Mouse (Mus musculus): ENCODE measurements around the gene Pard3b. TPM values are rescaled to one million over a fixed set of nuclear protein-coding genes. Genes with fewer than 3 reads are reported as not detected.
"Not testable (repeated sequence)": the region's sequence is repeated elsewhere in the genome, so short reads cannot be mapped to it uniquely, and the experiment has no call there.

The Pard3b gene
- total RNA-seq, 1 experiment from 2014 or later, result 0.57 TPM

DNA sequence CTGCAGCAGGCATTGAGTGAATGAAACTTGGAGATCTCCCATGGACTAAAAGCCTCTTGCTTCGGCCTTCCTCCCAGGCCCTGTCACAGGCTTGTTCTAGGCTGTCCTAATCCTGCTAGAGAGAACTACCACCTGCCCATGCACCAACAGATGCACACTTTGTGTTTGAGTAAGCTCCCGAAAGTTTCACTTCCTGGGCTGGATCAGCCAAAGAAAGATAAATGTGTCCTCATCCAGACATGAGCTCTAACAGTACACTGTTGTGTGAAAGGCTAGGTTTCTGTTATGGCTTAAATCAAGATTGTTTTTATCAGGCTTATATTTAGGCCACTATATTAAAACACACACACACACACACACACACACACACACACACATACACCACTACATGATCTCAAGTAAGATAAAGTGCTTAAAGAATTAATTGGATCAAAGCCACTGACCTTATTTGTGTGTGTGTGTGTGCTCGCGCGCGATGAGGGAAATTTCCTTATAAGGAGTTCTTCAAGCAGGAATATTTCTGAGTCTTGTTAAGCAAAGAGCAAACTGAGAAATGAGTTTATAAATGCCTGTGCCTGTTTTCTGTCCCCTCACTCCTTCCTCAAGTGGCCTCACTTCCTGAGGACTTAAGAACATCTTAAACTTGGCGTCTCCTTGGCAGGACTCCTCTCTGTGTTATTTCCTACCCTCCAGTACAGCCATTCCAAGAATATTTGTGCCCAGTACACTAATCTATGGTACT, 940.6 kb downstream of the Pard3b start:
- ATAC-seq (replicated peaks; ENCODE audit: insufficient number of reproducible peaks, low FRiP score, low TSS enrichment, poor library complexity, severe bottlenecking), result no peak

DNA sequence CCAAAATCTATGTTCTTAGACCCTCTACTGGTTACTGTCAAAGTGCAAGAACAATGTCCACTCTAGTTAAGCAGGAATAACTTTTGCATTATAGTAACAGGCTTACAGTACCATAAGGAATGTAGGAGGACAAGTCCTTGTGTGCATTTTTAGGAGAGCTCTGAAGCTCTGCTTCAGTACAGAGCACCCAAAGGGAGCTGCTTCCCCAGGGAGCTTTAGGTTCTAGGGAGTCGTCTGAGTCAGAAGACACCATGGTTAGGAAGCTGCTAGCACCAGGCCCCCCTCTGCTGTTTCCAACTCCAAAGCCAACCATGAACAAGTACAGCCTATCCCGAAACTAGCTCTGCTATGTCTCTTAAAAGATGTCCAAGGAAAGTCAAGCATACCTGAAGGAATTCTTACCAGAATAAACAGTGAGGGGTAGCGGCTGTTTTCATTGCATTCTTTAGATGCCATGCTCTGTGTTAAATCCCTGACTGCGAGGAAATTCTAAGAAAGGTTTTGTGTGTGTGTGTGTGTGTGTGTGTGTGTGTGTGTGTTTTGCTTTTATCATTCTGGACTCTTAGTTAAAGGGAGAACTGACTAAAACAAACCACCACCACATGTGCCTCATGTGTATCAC, 941.8 kb downstream of the Pard3b start:
- ATAC-seq (replicated peaks; ENCODE audit: insufficient number of reproducible peaks, low FRiP score, low TSS enrichment, poor library complexity, severe bottlenecking), result no peak

DNA sequence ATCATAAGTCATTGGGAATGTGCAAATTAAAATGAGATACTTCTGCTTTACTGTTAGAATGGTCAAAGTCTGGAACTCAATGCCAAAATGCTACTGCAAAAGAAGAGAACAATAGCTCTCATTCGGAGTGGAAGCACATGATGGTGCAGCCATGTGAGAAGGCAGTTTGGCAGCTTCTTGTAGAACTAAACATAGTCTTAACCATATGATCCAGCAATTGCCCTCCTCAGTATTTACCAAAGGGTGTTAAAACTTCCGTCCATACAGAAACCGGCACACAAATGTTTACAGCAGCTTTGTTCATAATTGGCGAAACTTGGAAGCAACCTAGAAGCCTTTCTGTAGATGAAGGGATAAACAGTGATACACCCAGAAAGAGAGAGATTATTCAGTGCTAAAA, 943.9 kb downstream of the Pard3b start:
- no peak for ATAC-seq (replicated peaks; ENCODE audit: insufficient number of reproducible peaks, low FRiP score, low TSS enrichment, poor library complexity, severe bottlenecking)

DNA sequence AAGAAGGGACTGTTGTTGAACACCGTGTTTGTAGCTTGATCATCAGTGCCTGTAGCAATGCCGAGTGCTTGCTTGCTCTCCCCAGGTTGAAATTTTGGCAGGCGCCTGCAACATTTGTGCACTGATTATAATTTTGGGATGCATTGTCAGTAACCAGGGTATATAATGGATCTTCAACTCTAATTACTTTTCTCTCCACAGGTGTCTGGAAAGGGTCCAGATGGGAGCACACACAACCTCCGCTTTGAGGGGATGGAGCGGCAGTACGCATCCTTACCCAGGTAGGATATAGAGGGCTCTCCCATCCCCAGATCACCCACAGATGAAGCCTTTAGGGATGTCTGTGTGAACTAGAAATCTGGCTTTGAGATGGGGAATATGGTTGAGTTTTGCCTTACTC, 948.9 kb downstream of the Pard3b start:
- ATAC-seq (replicated peaks; ENCODE audit: insufficient number of reproducible peaks, low FRiP score, low TSS enrichment, poor library complexity, severe bottlenecking), result no peak

DNA sequence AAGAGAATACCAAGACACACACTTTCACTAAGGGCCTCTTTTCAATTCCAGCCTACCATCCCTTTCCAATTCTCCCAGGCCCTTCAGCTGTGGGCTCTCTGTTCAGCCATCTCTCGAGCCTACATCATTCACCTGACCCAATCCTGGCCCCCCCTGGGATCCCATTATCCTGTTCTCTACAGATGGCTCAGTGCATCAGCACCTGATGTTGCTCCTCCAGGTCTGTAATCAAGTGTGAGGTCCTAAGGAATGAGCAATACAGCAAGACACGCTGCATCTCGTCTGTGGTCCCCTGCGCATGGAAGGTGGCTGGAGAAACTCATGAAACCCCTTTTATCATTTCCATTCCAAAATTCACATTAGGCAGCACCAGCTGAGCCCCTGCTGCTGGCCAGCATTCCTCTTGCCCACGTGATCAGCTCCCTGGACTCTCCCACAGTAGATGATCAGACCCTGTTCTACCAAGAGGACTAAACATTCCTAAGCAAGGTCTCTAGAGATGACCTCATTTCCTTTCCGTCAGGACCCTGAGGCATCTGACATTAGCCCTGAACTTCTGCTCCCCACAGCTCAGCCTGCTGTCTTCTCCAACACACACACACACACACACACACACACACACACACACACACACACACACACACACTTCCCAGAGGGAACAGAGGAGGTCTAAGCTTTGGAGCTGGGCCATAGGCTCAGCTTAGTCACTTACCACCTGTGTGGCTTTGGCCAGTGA, 952.8 kb downstream of the Pard3b start:
- ATAC-seq (replicated peaks; ENCODE audit: insufficient number of reproducible peaks, low FRiP score, low TSS enrichment, poor library complexity, severe bottlenecking), result no peak

DNA sequence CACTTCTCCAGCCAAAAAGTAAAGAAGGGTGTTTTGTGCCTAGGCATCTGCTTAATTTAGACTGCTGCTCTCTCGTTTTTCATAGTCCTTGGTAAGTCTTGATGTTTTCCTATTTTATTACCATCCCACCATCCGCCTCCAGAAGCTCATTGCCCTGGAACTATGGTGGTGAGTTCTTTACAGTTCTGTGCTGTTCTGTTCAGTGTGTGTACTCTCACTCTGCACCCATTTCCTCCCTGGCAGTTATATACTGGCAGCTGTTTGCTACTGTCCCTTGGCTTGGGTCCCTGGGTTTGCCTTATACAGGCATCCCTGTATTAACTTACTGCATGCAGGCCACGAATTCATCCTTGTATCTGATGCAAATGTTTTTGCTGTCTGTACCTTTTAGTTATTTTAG, 956.8 kb downstream of the Pard3b start:
- no peak for ATAC-seq (replicated peaks; ENCODE audit: insufficient number of reproducible peaks, low FRiP score, low TSS enrichment, poor library complexity, severe bottlenecking)

DNA sequence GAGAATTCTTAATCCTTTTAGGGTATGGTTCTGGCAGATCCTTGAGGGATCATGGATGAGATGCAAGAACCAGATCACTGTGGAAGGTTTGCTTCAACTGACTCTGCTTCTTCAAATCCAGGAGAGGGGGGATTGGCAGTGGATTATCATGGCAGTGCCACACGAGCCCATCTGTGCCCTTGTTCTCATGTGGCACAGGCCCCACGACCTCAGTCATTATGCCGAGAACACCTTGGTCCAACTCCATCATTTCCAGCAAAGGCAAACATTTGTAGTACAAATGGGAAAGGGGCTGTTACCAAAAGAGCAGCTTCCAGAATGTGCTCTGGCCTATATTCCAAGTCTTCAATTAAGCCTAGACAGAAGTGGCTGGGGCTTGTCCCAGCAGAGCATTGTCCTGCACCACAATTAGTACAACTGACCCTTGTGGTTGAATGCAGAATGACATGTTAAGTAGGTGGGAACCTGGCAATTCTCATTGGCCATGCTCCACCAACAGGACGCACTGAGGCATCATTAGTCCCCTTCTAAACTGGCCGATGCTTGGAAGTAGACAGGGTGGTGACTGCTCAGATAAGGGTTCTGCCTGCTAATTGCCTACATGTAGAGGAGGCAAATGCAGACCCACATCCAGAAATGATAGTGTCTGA, 959.3 kb downstream of the Pard3b start:
- ATAC-seq (replicated peaks; ENCODE audit: insufficient number of reproducible peaks, low FRiP score, low TSS enrichment, poor library complexity, severe bottlenecking), result no peak

DNA sequence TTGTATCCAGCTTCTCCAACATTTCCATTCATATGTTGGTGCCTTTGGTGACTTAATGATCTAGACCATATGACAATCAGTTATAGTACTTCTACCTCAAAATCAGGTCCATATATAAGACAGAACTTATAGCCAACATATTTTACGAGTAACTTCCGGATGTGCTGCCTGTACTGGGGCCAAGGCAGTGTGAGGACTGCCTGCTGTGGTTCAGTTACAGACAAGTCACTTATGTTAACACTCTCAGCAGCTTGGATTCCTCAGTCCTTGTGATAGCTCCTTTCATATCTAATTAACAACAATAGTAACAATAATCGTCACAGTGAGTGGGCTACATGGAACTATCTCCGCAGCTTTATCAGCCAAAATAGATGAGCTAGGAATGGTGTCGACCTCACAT, 959.9 kb downstream of the Pard3b start:
- ATAC-seq (replicated peaks; ENCODE audit: insufficient number of reproducible peaks, low FRiP score, low TSS enrichment, poor library complexity, severe bottlenecking), result no peak

DNA sequence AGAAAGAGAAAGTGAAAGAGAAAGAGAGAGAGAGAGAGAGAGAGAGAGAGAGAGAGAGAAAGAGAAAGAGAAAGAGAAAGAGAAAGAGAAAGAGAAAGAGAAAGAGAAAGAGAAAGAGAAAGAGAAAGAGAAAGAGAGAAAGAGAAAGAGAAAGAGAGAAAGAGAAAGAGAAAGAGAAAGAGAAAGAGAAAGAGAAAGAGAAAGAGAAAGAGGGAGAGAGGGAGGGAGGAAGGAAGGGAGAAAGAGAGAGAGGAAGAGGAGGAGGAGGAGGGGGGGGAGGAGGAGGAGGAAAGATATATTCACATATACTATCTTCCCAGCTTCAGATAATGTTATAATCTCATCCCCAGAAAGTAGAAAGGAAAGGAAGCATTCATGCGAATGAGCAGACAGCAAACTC, 966.0 kb downstream of the Pard3b start:
- not testable (repeated sequence) for ATAC-seq (replicated peaks; ENCODE audit: insufficient number of reproducible peaks, low FRiP score, low TSS enrichment, poor library complexity, severe bottlenecking)

DNA sequence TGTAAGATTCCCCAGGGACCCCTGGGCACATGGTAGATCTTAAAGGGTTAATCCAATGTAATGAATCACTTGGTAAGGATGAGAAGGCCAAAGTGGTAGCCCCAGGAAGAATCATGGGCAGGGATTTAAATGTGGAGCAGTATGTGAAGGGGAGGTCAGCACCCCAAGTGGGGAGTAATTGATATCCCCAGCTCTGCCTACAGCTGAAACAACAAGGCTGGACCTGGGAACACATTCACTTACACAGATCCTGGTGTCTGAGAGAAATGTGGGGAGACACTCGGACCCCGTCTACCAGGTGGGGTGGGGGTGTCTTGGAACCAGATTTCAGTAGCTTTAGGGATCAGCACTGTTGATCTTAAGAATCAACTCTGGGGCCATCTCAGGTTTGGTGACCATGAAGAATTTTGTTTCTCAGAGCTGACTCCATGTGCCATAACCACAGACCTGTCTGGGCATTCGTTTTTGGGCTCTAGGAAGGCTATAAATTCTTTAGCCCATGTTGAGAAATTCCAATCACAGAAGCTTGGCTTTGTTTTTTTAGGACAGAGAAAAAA, 979.6 kb downstream of the Pard3b start:
- ATAC-seq (replicated peaks; ENCODE audit: insufficient number of reproducible peaks, low FRiP score, low TSS enrichment, poor library complexity, severe bottlenecking), result no peak

DNA sequence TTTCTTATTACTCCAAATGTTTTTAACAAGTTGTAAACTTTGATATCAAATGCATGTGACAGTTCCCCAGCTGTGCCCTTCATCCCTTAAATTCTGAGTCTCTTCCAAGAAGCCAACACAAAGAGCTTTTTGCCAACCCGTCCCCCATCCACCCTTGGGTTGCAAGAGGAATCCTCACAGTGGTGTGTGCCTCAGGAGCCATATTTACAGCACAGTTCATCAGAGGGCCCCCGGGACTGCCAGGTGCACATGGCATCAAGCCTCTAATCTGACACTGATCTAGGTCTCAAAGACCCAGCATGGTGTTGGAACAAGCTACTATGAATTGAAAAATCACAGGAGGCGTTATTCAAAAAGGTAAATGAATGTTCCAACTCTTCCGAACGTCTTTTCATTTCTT, 980.8 kb downstream of the Pard3b start:
- ATAC-seq (replicated peaks; ENCODE audit: insufficient number of reproducible peaks, low FRiP score, low TSS enrichment, poor library complexity, severe bottlenecking), result no peak

DNA sequence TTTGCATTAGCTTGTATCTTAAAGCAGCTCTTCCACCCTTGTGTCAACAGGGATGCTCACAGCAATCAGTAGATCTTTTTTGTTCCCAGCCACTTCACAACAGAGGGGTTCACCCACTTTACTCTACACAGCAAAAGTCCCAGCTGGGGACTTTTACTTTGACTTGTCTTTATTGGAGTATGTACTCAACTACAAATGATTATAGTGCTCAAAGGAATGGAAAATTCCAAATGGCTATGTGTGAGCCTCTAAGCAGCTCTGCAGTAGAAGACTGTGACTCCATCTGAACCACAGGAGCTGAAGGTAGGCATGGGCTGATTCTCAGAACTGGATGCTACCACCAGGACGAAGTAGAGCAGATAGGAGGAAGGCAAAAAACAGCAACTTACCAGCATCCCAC, 983.8 kb downstream of the Pard3b start:
- no peak for ATAC-seq (replicated peaks; ENCODE audit: insufficient number of reproducible peaks, low FRiP score, low TSS enrichment, poor library complexity, severe bottlenecking)

DNA sequence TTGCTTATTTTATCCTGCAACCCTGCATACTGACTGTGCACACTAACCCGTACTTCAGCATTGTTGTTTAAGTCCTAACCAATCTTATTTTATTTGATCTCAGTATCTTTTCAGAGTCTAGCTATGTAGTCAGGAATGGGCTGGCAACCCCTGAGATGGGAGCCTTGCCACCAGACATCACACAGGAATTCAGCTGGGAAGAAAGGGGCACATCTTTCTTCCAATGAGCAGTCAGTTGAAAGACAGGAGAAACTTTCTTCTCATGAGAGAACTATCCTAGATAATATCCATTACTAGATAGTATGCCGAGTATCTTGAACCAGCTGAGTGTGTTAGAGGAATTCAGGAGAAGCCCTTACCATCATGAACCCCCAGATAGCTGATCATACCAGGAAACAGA, 985.5 kb downstream of the Pard3b start:
- ATAC-seq (replicated peaks; ENCODE audit: insufficient number of reproducible peaks, low FRiP score, low TSS enrichment, poor library complexity, severe bottlenecking), result no peak

DNA sequence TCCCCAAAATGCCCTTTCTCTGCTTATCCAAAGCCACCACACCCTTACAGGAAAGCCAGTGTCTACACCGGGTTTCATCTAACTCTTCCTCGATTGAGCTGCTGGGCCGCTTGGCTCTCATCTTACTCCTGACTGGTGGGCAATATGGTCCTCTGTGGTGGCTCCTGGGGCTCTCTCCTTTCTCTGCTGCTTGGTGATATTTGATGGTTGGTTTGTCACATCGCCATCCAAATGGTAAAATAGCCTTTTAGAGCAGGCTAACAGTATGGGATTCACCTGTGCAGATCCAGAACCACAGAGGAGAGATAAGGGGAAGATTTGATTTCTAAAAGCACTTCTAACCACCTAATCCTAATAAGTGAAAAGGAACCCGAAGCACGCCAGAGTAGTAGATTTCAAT, 986.2 kb downstream of the Pard3b start:
- ATAC-seq (replicated peaks; ENCODE audit: insufficient number of reproducible peaks, low FRiP score, low TSS enrichment, poor library complexity, severe bottlenecking), result no peak

DNA sequence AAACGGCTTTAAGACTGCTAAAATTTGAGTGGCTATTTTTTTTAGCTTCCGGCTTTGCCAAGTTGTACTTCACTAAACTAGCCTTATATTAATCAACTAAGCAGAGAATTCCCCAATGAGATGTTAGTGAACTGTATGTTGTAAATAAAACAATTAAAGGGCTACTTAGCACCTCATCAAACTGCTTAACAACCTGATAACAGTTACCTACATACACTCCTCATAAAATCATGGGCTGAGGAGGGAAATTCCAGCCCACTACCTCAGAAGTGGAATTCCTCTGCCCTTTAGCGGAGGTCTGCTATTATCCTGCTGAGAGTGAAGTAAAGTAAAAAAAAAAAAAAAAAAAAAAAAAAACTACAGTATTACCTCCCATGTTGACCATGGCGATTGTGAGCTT, 986.7 kb downstream of the Pard3b start:
- no peak for ATAC-seq (replicated peaks; ENCODE audit: insufficient number of reproducible peaks, low FRiP score, low TSS enrichment, poor library complexity, severe bottlenecking)

DNA sequence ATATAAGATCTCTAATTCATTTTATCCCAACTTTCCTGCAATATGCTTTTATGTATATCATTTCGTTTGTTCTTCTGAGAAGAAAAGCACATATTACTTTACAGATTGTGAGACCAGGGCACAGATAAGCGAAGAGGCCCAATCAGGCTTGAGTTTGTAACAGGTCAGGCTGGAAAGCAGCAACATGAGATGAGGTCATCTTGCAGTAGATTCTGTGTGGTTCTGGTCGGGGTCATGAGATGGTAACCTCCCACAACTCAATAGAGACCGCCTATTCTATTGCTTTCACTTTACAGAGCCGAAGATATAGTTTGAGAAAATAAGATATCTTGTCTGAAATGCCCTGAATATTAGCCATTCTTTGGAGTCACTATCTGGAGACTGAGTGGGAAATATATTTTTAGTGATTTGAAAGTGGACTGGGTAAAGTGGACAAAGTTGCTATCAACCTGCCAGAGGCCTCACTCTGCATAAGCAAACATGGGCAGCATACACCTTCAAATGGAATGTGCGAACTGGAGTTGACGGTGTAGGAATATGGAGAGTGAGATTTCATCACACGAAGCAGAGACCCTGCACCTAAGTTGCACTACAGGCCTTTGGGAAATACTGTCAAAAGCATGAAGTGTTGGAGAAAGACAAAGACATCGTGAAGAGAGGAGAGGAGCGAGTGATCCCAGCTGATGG, 987.3 kb downstream of the Pard3b start:
- no peak for ATAC-seq (replicated peaks; ENCODE audit: insufficient number of reproducible peaks, low FRiP score, low TSS enrichment, poor library complexity, severe bottlenecking)

DNA sequence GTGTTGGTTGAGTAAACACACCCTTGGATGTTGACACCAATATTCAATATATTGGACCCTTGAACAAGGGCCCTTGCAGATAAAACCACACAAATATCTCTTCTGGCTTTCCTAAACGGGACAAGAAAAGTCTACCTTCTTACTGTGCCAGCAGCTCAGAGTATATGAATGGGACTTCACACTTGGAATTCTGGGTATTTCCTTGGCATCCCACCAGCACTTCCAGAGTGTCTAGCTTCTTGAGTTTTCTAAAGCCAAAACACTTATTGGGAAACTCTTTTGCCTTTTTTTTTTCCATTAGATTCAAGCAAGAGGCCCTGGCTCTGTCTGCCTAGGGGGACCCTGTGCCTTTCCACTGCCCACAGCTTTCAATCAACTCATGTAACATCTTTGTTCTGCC, 991.3 kb downstream of the Pard3b start:
- ATAC-seq (replicated peaks; ENCODE audit: insufficient number of reproducible peaks, low FRiP score, low TSS enrichment, poor library complexity, severe bottlenecking), result no peak

DNA sequence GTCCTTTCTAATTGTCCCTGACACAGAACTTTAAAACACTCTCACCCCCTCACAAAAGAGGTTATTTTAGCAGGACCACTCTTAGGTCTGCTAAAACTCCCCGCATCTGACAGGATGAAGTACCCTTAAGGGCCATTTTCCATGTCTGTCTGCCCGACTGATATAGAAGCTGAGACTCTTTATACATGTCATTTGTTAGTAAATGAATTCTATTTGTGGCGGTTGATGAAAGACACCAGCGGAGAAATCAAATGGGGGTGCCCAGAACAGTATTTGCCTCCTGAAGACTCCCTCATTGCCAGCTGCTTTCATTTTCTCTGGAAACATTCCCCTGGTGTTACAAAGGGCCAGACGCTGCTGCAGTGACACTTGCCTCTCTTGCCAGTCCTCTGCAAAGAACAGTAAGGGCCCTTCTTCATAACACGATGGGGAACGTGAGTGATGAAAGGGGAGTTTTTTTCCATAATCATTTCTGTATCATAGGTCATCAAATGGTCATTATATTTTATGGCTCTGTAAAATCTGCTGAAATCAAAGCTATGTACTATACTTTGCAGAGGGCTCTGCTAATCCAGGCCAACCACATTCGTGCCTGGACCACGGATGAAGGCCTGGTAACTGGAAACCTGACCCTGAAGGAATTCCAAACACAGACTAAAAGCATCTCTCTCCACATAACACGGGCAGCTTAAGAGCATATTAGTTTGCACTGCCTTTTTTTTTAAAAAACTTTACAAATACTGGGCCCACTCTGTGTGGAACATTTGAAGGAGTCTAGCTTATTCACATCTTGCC, 993.1 kb downstream of the Pard3b start:
- ATAC-seq (replicated peaks; ENCODE audit: insufficient number of reproducible peaks, low FRiP score, low TSS enrichment, poor library complexity, severe bottlenecking), result no peak

Data from monocyte, adult 5-6 weeks (primary cell).